Mouse (Mus musculus): ENCODE data around the gene Gria3. TPM values are rescaled to one million over a fixed set of nuclear protein-coding genes. Genes with fewer than 3 reads are reported as not detected.

Gria3 gene
- 100 to 1,000 TPM; 164 to 176 TPM for total RNA-seq (2021)
- long read RNA-seq, experiment 1, full-length matches to known transcripts = 15 of 47 reads
- long read RNA-seq, experiment 1, partial matches to known transcripts = 26 of 47 reads
- long read RNA-seq, experiment 1, other reads (novel, unspliced or antisense) = 6 of 47 reads
- long read RNA-seq, experiment 2, full-length matches to known transcripts = 28 of 90 reads
- long read RNA-seq, experiment 2, partial matches to known transcripts = 37 of 90 reads
- long read RNA-seq, experiment 2, other reads (novel, unspliced or antisense) = 25 of 90 reads

DNA sequence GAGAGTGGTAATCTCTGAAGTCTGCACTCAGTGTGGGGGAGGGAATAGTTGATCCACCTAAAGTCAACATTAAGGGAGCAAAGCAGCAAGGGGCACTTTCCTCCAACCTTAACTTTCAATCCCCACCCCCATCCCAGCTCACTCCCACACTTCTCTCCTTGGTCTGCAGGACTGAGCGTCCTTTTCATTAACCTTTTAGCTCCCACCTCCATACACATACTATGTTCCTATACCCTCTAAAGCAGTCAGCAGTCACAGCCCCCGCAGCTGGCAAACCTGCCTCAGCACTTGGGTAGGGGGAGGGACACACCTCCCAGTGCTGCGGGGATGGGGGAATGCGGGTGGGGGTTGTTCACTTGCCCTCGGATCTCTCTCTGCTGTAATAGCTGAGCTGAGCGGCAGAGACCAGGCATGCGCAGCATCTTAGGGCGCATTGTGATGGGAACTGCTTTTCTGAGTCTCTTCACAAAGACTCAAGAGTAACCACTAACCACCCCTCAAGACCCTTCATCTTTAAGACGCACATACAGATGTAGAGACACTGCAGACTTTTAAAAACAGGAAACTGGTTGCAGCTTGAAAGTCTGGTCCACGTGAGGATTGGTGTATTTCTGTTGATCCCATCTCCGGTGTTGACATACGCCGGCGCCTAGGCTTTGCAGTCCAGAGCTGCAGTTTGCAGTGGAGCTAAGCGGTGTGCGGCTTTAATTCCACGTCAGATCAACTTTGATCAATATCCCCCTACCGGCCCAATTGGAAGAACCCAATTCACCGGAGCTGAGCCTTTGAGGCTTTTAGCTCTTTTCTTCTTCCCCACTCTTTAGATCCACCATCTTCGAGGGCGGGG, at the start of gene Gria3:
TSS of gene Gria3 (plus strand) at position 797 of the 847 bp plus-strand sequence.
- Histone ChIP-seq H3K27ac (peak within 1 kb of the TSS; percentile 89), H3K4me3 (peak within 1 kb of the TSS; percentile 59)
- DNase-seq (ENCODE audit: low spot score in 2 of 2) = peak; percentile 15 to 35
- peak; percentile 47 for TF ChIP-seq CTCF (conservative IDR thresholded peaks at IDR 0.05)

DNA sequence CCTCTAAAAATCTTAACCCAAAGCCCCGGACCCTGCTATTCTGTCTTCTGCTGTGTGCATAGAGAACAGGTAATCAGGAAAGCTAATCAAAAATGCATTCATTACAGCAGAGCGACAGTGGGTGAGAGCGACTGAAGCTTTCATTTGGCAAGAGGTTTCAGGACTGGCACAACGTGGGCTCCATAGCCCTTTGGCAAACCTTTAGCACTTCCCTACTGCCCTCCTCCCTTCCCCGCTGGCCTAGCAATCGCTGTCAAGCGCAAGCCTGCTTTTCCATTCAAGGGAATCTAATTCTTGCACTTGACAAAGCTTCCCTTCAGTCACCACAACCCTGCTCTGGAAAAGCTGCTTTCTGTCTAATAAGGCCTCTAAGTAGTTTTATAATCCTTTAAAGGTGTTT, 13.6 kb upstream of the Gria3 start:
- no peak for DNase-seq (ENCODE audit: low spot score in 2 of 2)
- no peak for TF ChIP-seq CTCF (conservative IDR thresholded peaks at IDR 0.05)
- Histone ChIP-seq H3K4me3 (no peak overlapping the region), H3K27ac (peak overlapping the region; percentile 68)

DNA sequence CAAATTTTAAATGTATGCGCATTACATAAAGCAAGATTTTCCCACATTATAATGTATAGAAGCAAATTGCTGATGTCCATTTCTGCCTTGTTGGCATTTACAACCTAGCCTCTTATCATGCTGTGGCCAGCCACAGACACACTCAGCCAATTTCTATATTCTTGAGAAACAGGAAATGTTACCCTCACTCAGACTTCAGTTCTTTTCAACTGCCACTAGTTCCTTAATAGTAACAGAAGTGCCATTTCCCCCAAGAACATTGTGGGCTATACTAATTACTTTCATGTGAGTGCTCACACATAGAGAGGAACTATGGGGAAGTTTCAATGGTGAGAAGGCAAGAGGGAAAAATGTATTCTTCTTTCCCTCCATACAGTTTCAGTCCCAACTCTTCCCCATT, 11.6 kb upstream of the Gria3 start:
- Histone ChIP-seq H3K27ac (no peak overlapping the region), H3K4me3 (no peak overlapping the region)
- TF ChIP-seq CTCF (conservative IDR thresholded peaks at IDR 0.05) = no peak
- no peak for DNase-seq (ENCODE audit: low spot score in 2 of 2)

DNA sequence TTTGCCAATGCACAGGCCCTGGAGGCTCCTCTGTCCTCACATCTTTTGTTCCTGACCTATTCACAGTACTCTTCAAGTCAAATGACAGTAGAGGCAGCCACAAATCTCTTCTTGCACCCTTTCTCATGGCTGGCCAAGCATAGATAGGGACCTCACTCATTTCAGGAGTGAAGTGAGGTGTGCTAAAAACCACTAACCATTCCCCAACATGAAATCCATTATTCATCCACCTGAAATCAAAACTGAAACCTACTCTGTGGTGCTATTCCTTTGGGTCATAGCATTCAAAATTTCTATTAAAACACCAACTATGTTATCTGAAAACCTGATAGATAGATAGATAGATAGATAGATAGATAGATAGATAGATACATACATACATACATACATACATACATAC, 2.2 kb upstream of the Gria3 start:
- TF ChIP-seq CTCF (conservative IDR thresholded peaks at IDR 0.05) = no peak
- Histone ChIP-seq H3K27ac (no peak overlapping the region), H3K4me3 (no peak overlapping the region)
- DNase-seq (ENCODE audit: low spot score in 2 of 2) = no peak

DNA sequence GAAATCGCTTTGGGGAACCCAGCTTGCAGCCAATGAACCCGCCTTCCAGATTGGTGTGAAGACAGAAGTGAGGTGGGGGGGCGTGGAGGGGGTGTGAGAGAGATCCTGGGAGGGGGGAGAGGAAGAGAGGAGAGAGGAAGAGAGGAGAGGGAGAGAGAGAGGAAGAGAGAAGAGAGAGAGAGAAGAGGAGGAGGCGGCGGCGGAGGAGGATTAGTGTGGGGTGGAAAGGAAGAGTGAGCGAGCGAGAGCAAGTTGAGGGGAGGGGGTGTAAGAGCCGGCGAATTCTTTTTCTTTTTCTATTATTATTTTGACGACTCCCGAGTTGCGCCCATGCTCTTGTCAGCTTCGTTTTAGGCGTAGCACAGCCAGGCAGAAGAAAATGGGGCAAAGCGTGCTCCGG, 532 bp downstream of the Gria3 start:
- TF ChIP-seq CTCF (conservative IDR thresholded peaks at IDR 0.05) = no peak
- peak overlapping the region; percentile 89 for H3K27ac ChIP-seq
- peak; percentile 10 to 13 for DNase-seq (ENCODE audit: low spot score in 2 of 2)
- H3K4me3 ChIP-seq = peak overlapping the region; percentile 59

DNA sequence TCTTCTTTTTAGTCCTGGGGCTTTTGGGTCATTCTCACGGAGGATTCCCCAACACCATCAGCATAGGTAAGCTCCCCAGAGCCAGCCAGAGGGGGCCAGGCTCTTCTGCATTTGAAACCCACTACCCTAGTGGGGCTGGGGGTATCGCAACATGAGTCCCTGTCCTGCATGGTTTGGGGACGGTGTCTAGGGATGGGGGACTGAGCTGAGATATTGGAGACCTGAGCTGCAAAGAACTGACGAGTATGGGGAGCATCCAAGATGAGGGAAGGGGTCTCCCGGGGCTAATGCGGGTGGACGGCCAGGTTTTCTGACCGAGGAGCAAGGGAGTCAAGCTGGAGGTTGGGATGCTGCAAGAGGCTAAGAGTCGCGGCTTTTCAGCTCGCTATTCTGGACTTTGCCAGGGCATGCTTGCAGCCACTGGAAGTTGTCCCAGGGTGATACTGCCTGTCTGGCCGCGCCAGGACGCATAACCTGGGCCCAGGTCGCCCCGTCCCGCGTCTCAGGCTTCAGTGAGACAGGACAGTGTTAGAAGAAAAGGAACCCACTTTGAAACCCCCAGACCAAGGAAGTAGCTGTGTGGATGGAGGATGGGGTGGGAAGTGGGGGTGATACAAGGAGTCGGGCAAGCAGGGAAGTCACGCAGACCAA, 1.1 kb downstream of the Gria3 start:
- Histone ChIP-seq H3K27ac (peak overlapping the region; percentile 89), H3K4me3 (peak overlapping the region; percentile 59)
- no peak for TF ChIP-seq CTCF (conservative IDR thresholded peaks at IDR 0.05)
- no peak for DNase-seq (ENCODE audit: low spot score in 2 of 2)

DNA sequence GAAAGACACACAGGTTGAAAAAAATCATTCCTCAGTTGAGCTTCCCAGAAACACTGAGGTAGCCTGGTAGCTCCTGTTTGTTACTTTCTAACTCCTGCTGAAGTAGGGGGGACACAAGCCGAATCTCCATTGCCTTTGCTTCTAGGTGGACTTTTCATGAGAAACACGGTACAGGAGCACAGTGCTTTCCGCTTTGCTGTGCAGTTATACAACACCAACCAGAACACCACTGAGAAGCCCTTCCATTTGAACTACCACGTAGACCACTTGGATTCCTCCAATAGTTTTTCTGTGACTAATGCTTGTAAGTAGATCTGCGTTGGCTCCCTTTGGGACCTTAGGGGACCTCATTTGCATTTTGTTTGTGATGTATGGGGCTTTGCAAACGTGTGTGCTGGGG, 2.0 kb downstream of the Gria3 start:
- DNase-seq (ENCODE audit: low spot score in 2 of 2) = no peak
- TF ChIP-seq CTCF (conservative IDR thresholded peaks at IDR 0.05) = no peak
- Histone ChIP-seq H3K27ac (peak overlapping the region; percentile 89), H3K4me3 (peak overlapping the region; percentile 59)

DNA sequence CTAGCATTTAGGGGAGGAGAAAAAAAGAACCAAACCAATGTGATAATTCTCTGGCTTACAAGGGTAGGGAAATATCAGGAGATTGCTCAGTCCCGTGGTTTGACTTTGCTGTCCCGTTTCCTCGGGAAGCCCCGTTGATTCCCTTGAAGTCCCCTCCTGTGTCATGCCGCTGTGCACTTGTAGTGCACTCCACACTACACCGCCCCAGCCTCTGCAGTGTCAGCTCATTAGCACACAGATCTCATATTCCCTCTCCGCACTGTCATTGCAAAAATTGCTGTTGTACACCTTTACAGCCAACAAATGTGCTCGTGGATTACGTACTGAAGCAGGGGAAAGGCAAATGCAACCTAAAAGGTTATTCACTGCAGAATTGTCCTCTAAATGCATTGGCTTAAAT, 5.6 kb downstream of the Gria3 start:
- DNase-seq (ENCODE audit: low spot score in 2 of 2) = no peak
- TF ChIP-seq CTCF (conservative IDR thresholded peaks at IDR 0.05) = no peak
- H3K27ac ChIP-seq = no peak overlapping the region
- H3K4me3 ChIP-seq = no peak overlapping the region; the same call in 1 of the 2 replicates

DNA sequence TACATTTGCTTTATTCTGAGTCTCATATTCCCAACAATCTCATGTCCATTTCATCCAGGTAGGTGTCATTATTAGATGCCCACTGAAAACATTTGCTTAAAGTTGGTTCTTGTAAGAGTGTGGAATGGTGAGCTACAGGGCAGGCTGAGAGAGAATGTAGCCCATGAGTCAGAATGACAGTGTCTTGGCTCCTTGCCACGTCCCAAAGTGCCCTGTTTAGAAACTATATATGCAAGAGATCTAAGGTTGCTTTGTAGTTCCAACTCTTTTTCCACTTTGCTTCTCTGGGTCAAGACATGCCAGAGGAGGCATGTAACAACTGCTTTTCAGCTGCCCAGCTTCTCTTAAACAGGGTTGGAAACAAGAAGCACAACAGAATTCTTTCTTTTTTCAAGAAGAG, 9.1 kb downstream of the Gria3 start:
- no peak for TF ChIP-seq CTCF (conservative IDR thresholded peaks at IDR 0.05)
- H3K27ac ChIP-seq = no peak overlapping the region
- no peak for DNase-seq (ENCODE audit: low spot score in 2 of 2)
- no peak overlapping the region for H3K4me3 ChIP-seq

DNA sequence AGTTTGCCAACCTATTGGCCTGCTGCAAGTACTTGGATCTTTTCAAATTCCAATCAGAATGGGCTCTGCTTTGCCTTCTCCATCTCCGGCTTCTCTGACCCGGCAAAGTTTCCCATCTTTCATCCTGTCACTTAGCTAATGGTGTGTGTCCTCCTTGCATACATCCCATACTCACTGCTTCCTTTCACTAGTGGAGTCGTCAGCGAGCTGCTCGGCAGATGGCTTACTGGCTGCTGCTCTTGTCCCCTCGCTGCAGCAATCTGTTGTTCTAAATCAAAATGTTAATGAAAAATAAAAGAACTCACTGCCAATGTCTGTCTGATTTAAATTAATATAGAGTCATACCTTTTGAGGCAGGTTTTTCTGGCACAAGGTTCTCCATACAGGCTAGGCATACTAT, 25.0 kb downstream of the Gria3 start:
- peak in 1 of 2 experiments; percentile 45 for DNase-seq (ENCODE audit: low spot score in 2 of 2)
- H3K4me3 ChIP-seq = no peak overlapping the region
- TF ChIP-seq CTCF (conservative IDR thresholded peaks at IDR 0.05) = no peak

DNA sequence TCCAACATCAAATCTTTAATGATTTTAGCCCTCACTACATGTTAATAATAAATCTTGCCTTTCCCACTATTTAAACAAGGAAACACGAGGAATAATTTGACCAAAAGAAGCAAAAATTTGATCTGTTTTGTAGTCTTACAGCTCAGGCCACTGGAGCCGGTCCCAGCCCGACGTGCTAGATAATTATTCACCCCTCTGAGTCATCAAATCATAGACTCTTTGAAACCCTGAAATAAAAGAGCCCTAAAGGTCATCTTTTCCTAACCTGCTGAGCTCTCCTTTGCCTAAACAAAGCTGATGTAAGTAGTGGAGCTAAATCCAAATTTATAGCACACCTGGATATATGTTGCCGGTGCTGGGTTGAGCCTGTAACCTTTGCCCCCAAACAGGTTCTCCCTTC, 27.4 kb downstream of the Gria3 start:
- TF ChIP-seq CTCF (conservative IDR thresholded peaks at IDR 0.05) = no peak
- H3K4me3 ChIP-seq = no peak overlapping the region
- no peak overlapping the region for H3K27ac ChIP-seq

More for the DNA sequence above, 25.0 kb downstream of the Gria3 start:
- H3K27ac ChIP-seq = peak overlapping the region; percentile 46; the same call in 1 of the 2 replicates

DNA sequence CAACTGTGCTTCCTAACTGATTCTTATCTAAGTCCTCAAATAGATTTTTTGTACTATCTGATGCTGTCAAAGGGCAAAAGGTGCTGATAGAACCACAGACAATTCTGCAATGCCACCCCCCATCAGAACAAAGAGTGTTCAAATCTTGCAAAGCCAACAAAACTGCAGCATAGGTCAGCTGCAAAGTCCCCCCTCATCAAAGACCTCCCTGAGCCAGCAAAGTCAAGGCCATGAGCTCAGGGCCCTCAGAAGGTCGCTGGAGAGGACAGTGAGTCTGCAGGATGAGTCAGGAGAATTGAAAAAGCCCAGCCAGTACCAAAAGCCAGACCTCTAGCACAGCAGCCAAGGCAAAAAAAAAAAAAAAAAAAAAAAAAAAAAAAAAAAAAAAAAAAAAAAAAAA, 34.9 kb downstream of the Gria3 start:
- no peak for TF ChIP-seq CTCF (conservative IDR thresholded peaks at IDR 0.05)
- Histone ChIP-seq H3K4me3 (no peak overlapping the region), H3K27ac (no peak overlapping the region)
- no peak for DNase-seq (ENCODE audit: low spot score in 2 of 2)

More for the DNA sequence above, 27.4 kb downstream of the Gria3 start:
- no peak for DNase-seq (ENCODE audit: low spot score in 2 of 2)

DNA sequence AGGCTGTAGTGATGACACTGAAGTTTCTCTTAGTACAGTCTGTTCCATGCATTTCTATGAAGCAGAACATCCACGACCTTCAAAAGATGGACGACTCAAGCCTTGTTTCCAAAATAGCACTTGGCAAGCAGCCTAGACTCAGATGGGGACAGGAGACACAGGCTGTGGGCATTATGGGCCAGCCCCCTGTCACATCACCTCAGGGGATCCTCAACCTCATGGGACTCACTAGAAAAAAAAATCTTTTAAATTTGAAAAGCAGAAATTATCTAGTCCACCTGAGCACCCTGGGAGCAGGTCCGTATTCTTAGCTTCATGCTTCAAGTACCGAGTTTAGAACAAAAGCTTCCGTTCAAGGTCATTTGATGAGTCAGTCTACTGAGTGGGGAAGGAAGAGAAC, 38.2 kb downstream of the Gria3 start:
- DNase-seq (ENCODE audit: low spot score in 2 of 2) = no peak
- H3K4me3 ChIP-seq = no peak overlapping the region
- H3K27ac ChIP-seq = no peak overlapping the region
- no peak for TF ChIP-seq CTCF (conservative IDR thresholded peaks at IDR 0.05)
